Mouse (Mus musculus) cerebellum, adult 9-11 months (tissue): ENCODE measurements at regions not wholly inside any gene's neighbourhood (a gene's known extent, or its start where the extent isn't known, plus 50 kb on each side); places are given as distances from the start of the nearest gene placed in this dataset.

ENCODE experiments used
- DNase-seq: peaks from one replicate; pipeline ENCODE4 v3.0.0; 2022

DNA sequence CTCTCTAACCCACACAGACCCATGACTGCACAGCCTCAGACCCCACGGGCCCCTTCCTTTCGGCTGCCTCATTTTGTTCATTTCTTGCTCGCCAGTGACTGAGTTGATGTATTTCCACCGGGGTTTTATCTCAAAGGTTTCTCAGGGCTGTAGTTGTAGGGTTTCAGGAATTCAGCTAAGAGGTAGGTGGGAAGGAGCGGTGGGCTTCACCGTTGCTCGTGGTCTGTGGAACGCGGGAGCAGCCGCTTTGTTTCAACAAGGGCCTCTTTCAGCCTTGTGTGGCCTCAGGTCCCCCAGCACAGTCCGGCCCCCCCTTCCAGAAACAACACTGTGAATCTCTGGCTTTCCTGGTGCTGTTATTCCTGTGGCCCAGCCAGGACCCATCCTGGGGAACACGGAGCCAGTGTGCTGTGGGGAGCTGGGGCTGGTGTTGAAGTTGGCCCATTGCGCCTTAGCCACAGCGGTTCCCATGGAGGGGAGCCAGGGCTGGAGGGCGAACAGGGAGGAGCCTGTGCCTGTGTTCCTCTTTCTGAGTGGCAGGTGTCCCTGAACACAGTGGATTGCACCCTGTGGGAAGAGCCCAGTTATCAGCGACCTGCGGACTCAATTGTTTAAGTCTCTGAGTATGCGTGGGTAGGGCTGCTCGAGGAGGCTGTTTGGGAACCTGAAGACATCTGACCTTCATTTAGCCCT lies 68.9 kb upstream of the Slc38a2 start:
- no peak for DNase-seq

DNA sequence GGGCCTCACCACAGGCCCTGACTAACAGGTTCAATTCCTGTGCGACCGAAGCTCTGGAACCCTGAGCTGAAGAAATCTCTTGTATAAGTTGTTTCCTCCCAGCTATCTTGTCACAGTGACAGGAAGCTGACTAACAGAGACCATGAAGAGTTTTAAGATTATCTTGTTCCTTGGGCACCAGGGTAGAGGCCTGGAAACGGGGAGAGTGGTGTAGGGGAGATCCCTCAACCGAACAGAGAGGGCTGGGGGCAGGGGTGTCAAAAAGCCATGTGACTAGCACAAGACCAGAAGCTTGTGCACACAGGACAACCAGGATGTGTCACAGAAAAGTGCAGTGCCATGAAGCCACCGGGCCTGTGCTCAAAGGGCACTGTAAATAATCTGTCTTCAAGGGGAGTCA lies 67.7 kb upstream of the Slc38a2 start:
- no peak for DNase-seq

DNA sequence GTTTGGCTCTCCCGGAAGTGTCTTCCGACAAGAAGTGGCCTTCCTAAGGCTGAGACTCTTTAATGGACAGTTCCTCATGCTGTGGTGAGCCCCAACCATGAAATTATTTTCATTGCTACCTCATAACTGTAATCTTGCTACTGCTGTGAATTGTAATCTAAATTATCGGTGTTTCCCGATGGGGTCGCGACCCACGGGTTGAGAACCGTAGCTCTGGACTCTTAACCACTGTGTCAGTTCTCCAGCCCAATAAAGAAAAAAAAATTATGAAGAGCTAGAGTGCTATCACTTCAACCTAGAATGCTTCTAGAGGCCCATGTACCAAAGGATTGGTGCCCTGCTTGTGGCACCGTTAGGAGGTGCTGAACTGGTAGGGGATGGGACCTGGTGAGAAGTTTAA lies 66.7 kb upstream of the Slc38a2 start:
- no peak for DNase-seq

DNA sequence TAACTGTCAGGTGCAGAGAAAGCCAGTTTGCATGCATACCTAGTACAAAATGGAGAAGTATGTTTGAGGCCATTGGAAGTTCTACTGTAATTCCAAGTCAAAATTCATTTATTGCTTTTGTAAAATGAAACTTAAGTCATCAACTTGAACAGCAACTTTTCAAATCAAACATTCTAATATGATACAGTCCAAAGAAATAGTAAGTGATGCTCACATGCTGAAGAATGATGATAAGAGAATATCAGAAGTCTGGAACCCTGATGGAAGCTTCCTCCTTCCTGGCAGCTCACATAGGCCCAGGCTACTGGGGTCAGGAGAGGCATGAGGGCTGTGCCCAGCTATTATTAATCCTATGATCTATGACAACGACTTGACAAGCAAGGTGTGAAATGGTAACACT lies 64.1 kb upstream of the Slc38a2 start:
- no peak for DNase-seq

DNA sequence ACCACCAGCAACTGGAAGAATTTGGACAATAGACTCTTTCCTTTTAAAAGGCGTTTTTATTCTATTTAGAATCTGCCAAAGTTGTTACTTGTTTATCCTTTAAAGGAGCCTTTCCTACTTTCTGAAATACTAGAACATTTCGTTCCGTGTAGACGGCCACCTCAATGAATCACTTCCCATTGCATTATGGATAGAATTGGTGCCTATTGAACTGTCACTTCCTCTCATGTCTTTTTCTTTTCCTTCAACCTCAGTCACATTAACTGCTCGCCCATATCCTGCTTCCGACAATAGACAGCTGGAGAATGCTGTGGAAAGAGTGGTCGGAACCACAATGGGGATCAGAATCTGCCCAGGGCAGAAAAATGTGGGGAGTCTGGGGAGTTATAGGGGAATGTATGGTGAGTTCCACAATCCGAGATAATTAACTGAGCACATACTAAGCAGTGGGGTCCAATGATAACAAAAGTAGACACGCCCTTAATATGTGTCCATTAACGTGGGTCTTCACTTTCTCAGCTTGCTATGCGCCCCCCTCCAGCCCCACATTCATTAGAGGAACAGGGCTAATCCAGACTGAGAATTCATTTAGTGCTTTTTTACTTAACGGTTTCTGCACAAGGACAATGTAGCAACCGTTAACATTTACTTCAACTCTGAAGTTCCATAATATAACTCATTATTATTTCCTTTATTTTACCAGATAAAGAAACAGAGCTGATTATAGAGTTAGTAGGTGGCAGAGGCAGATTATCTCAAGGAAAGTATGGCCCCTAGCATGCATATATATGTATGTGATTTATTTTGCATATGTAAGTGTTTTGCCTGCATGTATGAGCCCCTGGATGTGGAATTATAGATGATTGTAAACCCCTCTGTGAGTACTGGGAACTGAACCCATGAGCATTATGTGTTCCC lies 59.8 kb upstream of the Slc38a2 start:
- DNase-seq, result no peak

DNA sequence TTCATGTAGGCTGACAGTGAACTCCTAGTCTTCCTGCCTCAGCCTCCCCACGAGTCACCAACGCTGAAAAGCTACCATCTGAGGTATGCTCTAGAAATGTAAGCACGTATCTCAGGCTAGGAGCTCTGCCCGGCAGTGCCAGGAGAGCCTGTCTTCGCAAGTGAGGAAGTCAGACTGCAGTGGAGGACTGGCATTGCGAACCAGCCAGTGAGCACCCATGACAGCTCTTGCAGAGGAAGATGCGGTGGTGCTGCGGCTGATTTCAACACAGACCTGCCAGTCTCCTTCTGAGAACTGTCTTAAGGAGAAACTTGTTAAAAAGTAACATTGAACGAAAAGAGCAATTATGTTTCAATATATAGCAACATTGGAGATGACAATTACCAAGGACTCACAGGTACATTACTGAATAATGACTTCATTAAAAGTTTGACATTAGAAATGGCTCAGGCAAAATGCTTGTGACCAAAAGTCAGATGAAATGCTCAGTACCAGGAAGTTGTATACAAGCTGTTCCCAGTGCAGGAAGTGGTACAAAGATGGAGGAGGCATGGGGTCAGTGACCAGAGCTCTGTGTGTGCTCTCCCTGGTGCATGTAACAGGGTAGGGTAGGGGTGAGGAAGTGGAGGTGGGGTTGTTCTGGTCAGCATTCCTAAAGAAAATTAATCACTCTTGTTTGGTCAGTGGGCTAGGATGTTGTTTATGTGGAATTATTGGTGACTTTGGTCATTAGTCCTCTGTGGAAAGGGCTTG lies 58.1 kb upstream of the Slc38a2 start:
- DNase-seq, result no peak

DNA sequence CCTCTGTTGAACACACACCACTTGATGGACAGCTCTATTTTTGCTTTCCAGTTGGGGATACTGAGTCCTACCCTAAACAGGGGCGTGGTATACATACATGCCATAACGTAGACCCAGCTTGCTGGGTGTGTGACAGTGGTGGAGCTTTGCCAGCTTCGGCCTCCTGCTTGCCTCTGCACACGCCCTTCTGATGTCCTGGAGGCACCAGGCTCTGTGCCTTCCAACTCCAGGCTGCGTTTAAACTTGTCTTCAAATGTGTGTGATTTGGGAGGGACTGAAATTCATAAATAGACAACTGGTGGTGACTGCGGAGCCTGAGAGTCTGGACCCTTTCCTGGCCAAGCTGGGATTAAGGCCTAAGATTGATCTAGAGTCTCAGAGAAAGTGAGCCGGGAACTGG lies 56.9 kb upstream of the Slc38a2 start:
- DNase-seq, result no peak

DNA sequence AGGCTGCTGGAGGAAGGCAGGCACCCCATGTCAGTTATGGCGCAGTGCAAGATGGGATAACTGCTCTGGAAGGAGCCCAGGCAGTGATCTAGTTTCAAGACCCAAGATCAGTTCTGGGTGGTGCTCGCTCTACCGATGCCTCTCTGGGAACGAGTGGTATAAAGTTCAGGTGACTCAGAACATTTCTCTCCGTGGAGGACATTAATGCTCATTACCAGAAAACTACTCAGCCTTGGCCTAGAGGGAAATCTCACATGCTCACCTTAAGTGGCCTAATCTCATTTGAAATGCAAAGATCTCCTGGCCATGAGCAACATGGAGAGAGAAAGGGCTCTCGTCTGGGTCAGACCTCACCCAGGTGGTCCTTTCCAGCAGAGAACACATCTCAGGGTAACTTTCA lies 56.4 kb upstream of the Slc38a2 start:
- DNase-seq, result no peak

DNA sequence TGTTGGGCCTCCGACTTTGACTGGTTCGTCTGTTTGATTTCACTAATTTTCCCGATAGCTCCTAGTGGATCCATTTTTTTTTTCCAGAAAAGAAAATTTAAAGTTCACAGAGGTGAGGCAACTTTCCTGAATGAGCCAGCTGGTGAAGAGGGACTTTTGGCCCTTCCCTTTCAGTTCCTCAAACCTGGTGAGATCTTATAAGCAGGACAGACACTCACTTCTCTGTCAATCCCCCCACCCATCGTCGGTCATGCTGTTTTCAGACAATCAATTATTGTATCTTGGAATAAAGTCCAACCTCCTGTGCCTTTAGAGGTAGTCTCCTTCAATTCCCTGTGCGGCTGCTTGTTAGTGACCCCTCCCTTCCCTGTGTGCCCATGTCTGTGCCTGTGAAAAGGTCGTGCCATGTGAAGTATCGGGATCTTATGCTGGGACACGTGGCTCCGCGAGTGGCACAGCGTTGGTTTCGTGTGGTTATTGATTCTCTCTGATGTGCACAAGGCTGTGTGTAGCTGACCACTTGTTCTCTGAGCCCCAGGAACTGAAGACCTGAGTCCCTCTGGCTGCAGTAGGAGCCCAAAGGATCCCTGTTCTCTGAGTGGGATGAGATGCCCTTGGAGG lies 55.9 kb upstream of the Slc38a2 start:
- DNase-seq, result no peak

DNA sequence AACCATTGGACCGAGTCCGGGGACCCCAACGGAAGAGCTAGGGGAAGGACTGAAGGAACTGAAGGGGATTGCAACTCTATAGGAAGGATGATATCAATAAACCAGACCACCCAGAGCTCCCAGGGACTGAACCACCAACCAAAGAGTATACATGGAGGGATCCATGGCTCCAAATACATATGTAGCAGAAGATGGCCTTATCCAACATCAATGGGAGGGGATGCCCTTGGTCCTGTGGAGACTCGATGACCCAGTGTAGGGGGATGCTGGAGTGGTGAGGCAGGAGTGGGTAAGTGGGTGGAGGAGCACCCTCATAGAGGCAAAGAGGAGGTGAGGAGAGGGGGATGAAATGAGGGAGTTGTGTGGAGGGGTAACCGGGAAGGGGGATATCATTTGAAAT lies 54.5 kb upstream of the Slc38a2 start:
- no peak for DNase-seq

DNA sequence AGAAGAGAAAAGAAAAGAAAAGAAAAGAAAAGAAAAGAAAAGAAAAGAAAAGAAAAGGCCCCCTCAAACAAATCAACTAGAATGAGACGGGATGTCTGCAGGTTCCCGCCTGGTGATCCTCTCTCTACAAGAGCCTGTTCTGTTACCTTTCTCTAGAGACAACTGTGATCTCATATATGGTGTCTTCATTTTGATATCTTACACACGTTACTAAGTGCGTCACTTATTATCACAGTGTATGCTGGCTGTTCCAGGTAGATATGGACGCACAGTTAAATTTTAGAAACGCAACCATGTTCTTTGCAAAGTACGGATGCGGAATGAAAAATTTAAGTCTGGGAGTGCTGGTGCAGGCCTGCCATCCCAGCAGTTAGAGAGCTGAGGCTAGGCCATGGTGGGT lies 53.2 kb upstream of the Slc38a2 start:
- DNase-seq, result no peak

DNA sequence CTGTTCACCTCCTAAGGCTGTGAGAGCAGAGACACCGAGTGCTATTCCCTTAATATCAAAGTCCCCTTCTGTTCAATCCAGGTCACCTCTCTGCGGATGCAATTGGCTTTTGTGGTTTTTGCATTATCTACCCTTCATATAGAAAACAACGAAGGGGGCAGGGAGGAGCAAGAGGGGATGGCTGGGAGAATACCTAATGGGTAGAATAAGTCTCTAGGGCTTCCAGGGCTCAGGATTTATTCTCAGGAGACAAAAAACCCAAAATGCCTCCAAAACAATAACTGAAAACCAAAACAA lies 52.5 kb upstream of the Slc38a2 start:
- DNase-seq, result no peak

DNA sequence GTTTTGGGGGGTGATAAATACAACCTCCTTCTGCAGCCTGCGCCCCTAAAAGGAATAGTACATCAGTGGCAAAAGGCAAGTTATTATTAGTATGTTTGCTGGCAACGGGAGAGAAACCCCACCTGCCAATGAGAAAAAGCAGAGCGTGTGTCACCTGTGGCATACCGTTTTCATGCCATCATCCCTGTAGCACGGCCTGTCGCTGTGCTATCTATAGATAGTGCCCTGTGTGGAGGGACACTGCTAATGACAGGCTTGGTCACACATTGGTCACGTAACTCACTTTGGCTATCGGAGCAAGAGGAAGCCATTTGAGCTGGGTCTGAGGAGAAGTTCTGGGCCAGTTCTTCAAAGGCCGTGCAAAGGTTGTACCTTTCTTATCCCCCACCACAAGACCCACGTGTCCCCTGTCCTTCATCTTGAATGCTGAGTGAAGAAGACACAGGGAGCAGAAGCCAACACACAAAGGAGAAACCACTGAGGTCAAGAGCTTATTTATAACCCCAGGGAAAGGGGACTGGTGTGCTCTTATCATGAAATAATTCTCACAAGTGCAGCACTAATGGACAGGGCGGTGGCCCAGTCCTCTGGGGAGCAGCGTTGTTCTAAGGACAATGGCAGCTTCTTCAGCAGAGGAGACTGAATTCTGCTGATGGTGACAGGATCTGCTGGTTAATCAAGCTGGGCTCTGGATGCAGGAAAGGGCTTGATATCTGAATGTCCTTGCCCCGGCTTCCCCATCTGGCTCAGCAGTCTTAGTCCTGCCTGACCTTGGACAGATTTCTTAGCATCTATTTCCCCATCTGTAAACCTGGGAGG lies 51.9 kb upstream of the Slc38a2 start:
- DNase-seq, result no peak

DNA sequence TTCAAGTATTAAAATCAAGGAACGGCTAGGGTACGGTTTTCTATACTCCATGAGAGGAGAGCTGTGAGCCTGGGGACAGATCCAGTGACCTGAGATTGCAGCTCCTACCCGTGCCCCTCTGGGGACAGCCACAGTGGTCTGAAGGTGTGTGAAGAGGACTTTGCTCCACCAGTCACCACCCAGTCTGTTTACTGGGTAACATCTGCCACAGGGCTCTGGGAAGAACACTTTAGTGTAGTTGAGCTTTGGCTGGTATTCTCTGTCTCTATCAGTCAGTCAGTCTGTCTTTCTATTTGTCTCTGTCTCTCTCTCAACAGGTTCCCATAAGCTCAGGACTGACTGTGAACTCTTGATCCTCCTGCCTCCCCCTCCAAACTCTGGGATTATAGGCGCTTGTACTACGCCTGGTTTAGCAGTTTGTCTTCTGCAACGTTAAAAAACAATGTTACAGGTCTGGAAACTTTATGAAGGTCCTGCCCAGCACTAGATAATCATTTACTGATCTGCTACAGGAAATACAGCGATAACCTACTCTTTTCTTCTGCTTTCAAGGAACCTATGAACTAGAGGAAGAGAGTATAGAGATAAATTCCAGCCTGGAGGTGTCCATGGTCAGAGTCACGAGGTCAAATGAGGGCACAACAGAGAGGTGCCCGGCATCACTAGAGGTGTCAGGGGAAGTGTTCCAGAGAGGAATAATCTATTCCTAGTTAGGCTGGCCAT lies 50.2 kb upstream of the Slc38a2 start:
- DNase-seq, result no peak
